Mouse (Mus musculus) ES-Bruce4 (cell line): ENCODE measurements around the gene Camta1. TPM values are rescaled to one million over a fixed set of nuclear protein-coding genes. Genes with fewer than 3 reads are reported as not detected.

Source experiments
- H3K27ac ChIP-seq: 2 replicates; pipeline ENCODE4 v1.5.1; 2012; ENCODE audit warnings: low read length, inconsistent platforms; ENCODE audit not compliant: insufficient read depth
- H3K27me3 ChIP-seq: 2 replicates; pipeline ENCODE4 v1.6.1; 2012; ENCODE audit warnings: mild to moderate bottlenecking, low read length, inconsistent platforms; ENCODE audit not compliant: control insufficient read depth, poor library complexity, insufficient read depth, severe bottlenecking
- H3K36me3 ChIP-seq: 2 replicates; pipeline ENCODE4 v1.6.1; 2012; ENCODE audit warnings: inconsistent platforms, mild to moderate bottlenecking, low read length, moderate library complexity; ENCODE audit not compliant: control insufficient read depth, poor library complexity, insufficient read depth, severe bottlenecking
- H3K4me1 ChIP-seq: one replicate; pipeline ENCODE4 v1.8.1; 2011; ENCODE audit warnings: low read length; ENCODE audit not compliant: control insufficient read depth, insufficient read depth
- H3K4me3 ChIP-seq: 2 replicates; pipeline ENCODE4 v1.5.1; 2011; ENCODE audit warnings: low read depth, mild to moderate bottlenecking, low read length
- H3K9ac ChIP-seq: 2 replicates; pipeline ENCODE4 v1.6.1; 2012; ENCODE audit warnings: low read depth, mild to moderate bottlenecking, inconsistent platforms; ENCODE audit not compliant: poor library complexity, severe bottlenecking
- H3K9me3 ChIP-seq: replicated peaks from 2 replicates; pipeline ENCODE4 v1.6.1; 2012; ENCODE audit warnings: mild to moderate bottlenecking, low read length, inconsistent platforms; ENCODE audit not compliant: control insufficient read depth, poor library complexity, insufficient read depth, severe bottlenecking
- CTCF ChIP-seq: IDR thresholded peaks from one replicate; pipeline ENCODE4 v1.8.1; 2011; ENCODE audit warnings: low read depth, low read length
- EP300 ChIP-seq: IDR thresholded peaks from 2 replicates; pipeline ENCODE4 v1.6.1; 2011; ENCODE audit warnings: low read depth, low read length; ENCODE audit not compliant: insufficient read depth
- POLR2A ChIP-seq: IDR thresholded peaks from one replicate; pipeline ENCODE4 v1.8.1; 2011; ENCODE audit warnings: low read length; ENCODE audit not compliant: insufficient read depth
- polyA plus RNA-seq: library from polyadenylated mRNA; stranded (reverse); fragments of >200 nt; gene quantifications from 2 replicates; pipeline ENCODE4 v1.2.4, GENCODE M21; 2011; ENCODE audit warnings: low read depth; ENCODE audit not compliant: missing spikeins, insufficient read depth, insufficient read length

Gene Camta1
- polyA plus RNA-seq, 1 experiment: 85.3 TPM

DNA sequence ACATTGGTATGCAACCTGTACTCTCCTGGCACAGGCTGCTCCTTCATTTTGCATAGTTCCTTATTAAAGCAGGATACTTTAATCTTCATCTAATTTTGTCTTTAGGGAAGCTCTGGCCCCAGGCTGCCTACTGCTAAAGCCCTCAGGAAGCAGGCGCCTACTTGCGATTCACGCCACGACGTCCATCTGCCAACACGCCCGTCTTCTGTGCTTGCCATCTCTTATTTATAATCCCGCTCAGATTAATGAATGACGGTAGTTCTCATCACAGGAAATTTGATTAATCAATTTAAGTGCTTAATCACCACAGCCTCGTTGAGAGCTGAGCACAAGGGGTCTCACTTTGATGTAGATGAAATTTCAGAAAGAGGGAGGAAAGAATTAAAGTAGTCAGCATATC is 546.0 kb downstream of the Camta1 start:
- Histone ChIP-seq H3K4me3 (no peak overlapping the region), H3K4me1 (no peaks in the 10 kb centered on the region), H3K27me3 (no peaks in the 10 kb centered on the region), H3K27ac (no peak overlapping the region), H3K9me3 (no peaks in the 10 kb centered on the region), H3K9ac (no peak overlapping the region), H3K36me3 (no peaks in the 10 kb centered on the region)
- TF ChIP-seq CTCF: no peak

DNA sequence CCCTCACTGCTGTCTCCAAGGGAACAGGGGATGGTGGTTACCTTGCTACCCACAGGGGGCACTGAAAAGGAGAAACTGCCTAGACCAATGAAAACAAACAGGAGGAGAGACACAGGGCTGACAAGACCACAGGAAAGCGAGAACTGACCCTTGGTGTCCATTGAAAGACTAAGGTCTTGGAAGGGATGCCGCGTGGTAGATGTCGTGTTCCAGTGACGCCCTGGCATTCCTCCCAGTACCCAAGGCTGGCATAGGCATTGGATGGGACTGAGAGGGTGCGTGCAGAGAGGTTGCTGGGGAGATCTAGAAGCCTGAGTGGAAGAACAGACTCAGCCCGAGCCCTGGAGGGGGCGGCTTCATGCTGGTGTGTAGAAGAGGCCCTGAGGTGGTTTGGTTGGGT is 550.9 kb downstream of the Camta1 start:
- no peaks in the 10 kb centered on the region for H3K4me1 ChIP-seq
- no peak overlapping the region for H3K4me3 ChIP-seq
- TF ChIP-seq POLR2A: no peak
- no peak for TF ChIP-seq CTCF
- TF ChIP-seq EP300: no peak
- no peaks in the 10 kb centered on the region for H3K9me3 ChIP-seq
- no peak overlapping the region for H3K9ac ChIP-seq
- H3K27me3 ChIP-seq: no peaks in the 10 kb centered on the region
- H3K36me3 ChIP-seq: no peaks in the 10 kb centered on the region
- no peak overlapping the region for H3K27ac ChIP-seq

DNA sequence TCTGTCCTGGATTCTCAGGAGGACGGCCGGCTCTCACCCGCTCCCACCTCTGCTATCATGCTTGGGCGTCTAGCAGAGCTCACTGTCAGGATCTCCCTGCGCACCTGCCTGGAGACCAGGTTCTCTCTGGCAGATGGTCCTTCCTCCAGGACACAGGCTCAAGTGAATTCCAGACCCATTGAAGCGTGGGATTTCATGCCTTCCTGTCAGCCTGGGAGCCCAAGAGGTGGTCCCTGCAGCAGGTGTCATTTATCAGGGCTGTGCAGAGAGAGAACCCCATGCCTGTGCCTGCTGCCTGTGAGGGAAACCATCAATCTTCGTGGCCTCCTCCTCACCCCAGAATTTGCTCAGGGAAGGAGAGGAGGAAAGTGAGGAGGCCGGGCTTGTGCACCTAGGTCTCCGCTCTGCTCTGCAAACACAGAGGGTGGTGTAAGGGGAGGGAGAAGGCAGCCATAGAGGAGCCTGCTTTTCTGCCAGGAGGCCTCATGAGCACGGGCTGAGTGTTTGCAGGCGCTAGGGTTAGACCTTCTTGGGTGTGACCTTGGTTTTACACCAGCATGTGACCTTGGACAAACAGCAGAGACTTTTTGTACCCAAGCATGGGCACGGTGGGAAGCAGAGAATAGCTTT is 551.5 kb downstream of the Camta1 start:
- no peak overlapping the region for H3K27ac ChIP-seq
- no peaks in the 10 kb centered on the region for H3K9me3 ChIP-seq
- no peak overlapping the region for H3K9ac ChIP-seq

DNA sequence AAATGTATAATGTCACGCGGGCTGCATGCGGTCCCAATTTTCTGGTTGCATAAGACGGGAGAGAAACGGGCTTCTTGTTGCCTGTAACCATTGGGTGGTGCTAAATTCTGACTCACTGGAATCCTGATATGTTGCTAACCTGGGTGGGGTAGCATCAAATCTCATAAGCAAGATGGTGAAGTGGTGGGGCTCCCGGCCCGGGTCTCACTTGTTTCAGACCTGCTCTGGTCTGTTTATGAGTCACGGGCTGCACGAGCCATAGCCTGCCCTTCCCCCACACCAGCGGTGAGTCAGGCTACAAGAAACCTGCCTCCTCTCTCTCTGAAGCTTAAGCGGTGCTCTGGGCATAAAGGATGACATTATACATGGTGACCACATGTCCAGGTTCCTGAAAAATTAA is 554.8 kb downstream of the Camta1 start:
- TF ChIP-seq EP300: no peak
- TF ChIP-seq POLR2A: no peak
- no peak for TF ChIP-seq CTCF
- H3K4me1 ChIP-seq: no peaks in the 10 kb centered on the region

More for the DNA sequence above, 551.5 kb downstream of the Camta1 start:
- no peak overlapping the region for H3K4me3 ChIP-seq
- no peaks in the 10 kb centered on the region for H3K36me3 ChIP-seq
- TF ChIP-seq POLR2A (no peak), EP300 (no peak), CTCF (no peak)
- no peaks in the 10 kb centered on the region for H3K27me3 ChIP-seq
- H3K4me1 ChIP-seq: no peaks in the 10 kb centered on the region

DNA sequence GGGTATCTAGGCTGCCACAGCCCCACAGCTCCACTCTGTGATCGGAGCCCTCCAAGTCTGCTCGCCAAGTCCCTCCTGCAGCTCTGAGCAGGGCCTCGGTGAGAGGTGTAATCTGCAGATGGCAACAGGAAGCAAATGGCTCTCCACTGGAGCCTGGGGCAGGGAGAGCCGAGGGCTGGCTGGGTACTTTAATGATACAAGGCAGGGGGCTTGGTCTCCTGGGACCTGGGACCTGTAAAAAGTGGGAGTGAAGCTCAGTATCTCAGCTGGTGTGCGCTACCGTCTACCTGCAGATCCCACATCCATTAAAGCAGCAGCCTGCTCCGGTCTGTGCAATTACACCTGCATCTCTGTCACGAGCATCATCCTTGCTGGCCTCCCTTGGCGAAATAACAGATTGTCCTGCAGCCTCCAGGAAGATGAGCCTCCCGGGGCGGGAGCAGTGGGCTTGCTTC is 555.3 kb downstream of the Camta1 start:
- Histone ChIP-seq H3K27me3 (no peaks in the 10 kb centered on the region), H3K4me1 (no peaks in the 10 kb centered on the region), H3K36me3 (no peaks in the 10 kb centered on the region), H3K9me3 (no peaks in the 10 kb centered on the region), H3K27ac (no peak overlapping the region), H3K9ac (no peak overlapping the region), H3K4me3 (no peak overlapping the region)
- TF ChIP-seq POLR2A (no peak), CTCF (no peak), EP300 (no peak)

More for the DNA sequence above, 554.8 kb downstream of the Camta1 start:
- Histone ChIP-seq H3K36me3 (no peaks in the 10 kb centered on the region), H3K4me3 (no peak overlapping the region), H3K9ac (no peak overlapping the region), H3K27me3 (no peaks in the 10 kb centered on the region), H3K27ac (no peak overlapping the region), H3K9me3 (no peaks in the 10 kb centered on the region)

DNA sequence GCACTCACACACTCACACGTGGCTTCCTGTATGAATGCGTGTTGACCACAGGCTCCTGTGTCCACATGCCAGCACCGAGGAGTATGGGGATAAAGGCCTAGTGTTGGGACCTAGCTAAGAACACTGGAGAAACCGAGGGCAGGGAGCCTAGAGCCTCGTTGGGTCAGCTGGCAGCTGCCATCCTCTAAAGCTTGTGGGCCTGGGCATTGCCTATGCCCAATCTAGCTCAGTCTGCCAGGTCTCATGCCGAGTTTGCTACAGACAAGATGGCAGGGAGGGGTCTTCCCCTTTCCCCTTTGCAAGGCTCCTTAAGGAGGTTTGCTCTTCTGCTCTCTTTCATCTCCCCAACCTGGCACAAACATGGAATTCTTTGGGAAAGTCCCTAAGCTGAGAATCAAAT is 555.9 kb downstream of the Camta1 start:
- Histone ChIP-seq H3K36me3 (no peaks in the 10 kb centered on the region), H3K4me1 (no peaks in the 10 kb centered on the region), H3K9ac (no peak overlapping the region), H3K9me3 (no peaks in the 10 kb centered on the region), H3K27ac (no peak overlapping the region), H3K4me3 (no peak overlapping the region), H3K27me3 (no peaks in the 10 kb centered on the region)
- TF ChIP-seq EP300 (no peak), POLR2A (no peak), CTCF (no peak)

DNA sequence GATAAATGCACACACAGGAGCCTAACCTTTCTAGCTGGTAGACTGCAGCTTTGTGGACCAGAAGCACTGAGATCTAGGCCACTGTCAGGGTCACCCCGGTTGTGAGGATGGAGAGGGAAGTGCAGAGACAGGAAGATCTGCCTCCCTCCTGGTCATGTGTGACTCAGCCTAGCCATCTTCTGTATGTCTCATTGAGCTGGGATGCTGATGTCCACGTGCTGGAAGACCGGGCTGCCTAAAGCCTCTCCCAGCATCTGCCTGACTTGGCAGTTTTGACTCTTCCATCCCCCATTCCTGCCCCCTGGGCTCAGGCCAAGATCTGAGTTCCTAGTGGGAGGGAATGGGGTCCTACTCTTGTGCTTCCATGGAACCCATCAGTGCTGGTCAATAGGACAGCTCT is 557.7 kb downstream of the Camta1 start:
- no peak overlapping the region for H3K4me3 ChIP-seq
- no peaks in the 10 kb centered on the region for H3K27me3 ChIP-seq
- H3K9ac ChIP-seq: no peak overlapping the region
- no peaks in the 10 kb centered on the region for H3K4me1 ChIP-seq
- H3K27ac ChIP-seq: no peak overlapping the region
- no peaks in the 10 kb centered on the region for H3K9me3 ChIP-seq
- TF ChIP-seq CTCF (no peak), EP300 (no peak), POLR2A (no peak)
- no peaks in the 10 kb centered on the region for H3K36me3 ChIP-seq
